Mouse (Mus musculus) CD4-positive naive resting alpha-beta T cell, adult 57 days (primary cell): ENCODE results near the gene Zbtb8b. TPM values are rescaled to one million over a fixed set of nuclear protein-coding genes. Genes with fewer than 3 reads are reported as not detected.

Source experiments
- total RNA-seq: library from RNA; stranded (reverse); gene quantifications from one replicate; pipeline ENCODE4 v1.2.4, GENCODE M21; 2023

Zbtb8b gene
- total RNA-seq = not detected

GRCm38 (mm10) chr4:129440340-129441063, at the start of gene Zbtb8b:
Zbtb8b (minus strand) TSS chr4:129440853.

DNA sequence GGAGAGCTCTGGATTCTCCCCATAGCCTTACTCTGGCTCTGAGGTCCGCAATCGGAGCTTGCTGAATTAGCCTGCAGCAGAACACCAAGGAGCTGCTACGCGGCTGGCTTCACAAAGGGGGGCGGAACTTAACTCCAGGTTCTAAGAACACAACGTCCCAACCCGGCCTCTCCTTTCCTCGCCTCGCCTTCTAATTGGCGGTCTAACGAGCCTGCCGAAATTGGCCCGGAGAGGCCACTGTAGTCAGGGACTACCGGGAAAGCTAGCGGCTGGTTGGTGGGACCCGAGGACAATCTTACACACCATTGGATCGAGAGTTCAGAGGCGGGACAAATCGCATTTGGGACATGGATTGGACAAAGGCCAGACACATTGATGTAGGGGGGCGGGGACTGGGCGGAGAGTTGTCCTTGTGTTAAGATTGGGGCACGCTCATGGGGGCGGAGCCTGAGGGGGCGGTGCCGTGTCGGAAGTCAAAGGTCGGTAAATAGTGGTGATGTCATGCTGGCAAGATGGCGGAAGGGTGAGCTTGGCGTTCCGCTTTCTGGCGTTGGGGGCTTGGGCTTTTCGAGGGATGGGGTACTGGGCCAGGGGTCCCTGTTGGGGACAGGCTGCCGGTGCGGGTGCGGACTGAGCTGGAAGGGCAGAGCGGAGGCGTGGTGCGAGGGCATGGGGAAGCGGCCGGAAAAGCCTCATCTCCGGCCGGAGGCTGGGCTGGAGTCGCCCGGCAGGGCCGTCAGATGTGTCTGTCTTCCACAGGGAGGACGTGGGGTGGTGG, 20.7 kb upstream of the Zbtb8b start, which contains the start of gene Bsdc1:
Bsdc1 (plus strand) TSS at position 399 of the 778 bp plus-strand sequence.

DNA sequence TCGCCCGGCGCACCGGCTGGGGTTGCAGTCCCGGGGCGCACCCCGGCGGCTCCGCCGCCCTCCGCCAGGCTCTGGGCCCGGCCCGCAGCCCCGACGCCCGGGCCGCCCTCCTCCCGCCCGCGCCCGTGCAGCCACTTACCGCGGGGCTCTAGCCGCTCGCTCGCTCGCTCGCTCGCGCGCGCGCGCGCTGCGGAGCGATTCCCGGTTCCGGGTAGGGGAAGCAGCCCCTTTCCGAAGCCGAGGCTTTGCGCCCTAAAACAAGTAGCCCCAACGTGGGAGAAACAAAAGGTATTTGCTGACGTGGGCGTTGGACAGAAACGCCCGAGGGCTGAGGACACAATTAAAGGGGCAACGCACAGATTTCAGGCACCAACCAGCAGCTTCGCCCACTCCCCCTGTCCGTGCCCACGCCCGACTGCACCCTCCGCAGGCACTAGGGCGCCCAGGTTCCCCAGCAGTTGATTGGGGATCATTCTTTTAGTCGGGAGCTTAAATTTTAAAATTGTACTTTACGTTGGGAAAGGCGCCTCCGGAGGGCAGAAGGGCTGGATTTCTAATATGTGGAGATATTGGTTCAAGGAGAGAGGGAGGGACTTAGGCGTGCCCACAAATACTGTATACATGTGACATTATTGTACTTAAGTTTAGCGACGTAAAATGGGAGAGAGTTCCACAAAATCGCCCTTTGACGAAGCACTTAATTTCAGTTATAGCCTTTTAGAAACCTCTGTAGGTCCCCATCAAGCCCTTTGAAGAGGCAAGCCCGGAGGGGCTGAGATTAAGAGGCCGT, 62.9 kb downstream of the Zbtb8b start, which contains the start of gene Zbtb8a:
Zbtb8a (minus strand) TSS at position 516 of the 790 bp plus-strand sequence.

Other genes with a start within 250 kb of the Zbtb8b start
- gene C77080, start 179.4 kb downstream of the Zbtb8b start, total RNA-seq = 0.65 TPM
- gene Sync, start 153.2 kb downstream of the Zbtb8b start, total RNA-seq = not detected
- 132 TPM for gene Rbbp4, start 105.5 kb downstream of the Zbtb8b start, total RNA-seq
- gene Zbtb8os, start 105.2 kb downstream of the Zbtb8b start, total RNA-seq = 30.5 TPM
- 2.8 TPM for gene Zbtb8a, start 62.7 kb downstream of the Zbtb8b start, total RNA-seq
- gene Bsdc1, start 20.7 kb upstream of the Zbtb8b start, total RNA-seq = 140 TPM
- gene Tssk3, start 50.2 kb upstream of the Zbtb8b start, total RNA-seq = not detected
- gene Fam229a, start 50.3 kb upstream of the Zbtb8b start, total RNA-seq = 1.9 TPM
- 17.4 TPM for gene Marcksl1, start 72.7 kb upstream of the Zbtb8b start, total RNA-seq
- 122 TPM for gene Hdac1, start 101.9 kb upstream of the Zbtb8b start, total RNA-seq
- 793 TPM for gene Lck, start 132.8 kb upstream of the Zbtb8b start, total RNA-seq
- gene Fam167b, start 137.7 kb upstream of the Zbtb8b start, total RNA-seq = not detected
- gene Eif3i, start 159.8 kb upstream of the Zbtb8b start, total RNA-seq = 175 TPM
- 133 TPM for gene Tmem234, start 159.8 kb upstream of the Zbtb8b start, total RNA-seq
- gene Dcdc2b, start 173.4 kb upstream of the Zbtb8b start, total RNA-seq = 4.4 TPM
- gene Iqcc, start 178.2 kb upstream of the Zbtb8b start, total RNA-seq = 22.7 TPM
- 8.2 TPM for gene Ccdc28b, start 183.1 kb upstream of the Zbtb8b start, total RNA-seq
- gene Txlna, start 200.2 kb upstream of the Zbtb8b start, total RNA-seq = 55.2 TPM
- 31.3 TPM for gene Kpna6, start 231.9 kb upstream of the Zbtb8b start, total RNA-seq